Mouse (Mus musculus): Measurements from ENCODE around the gene Cep128.
"Not testable (repeated sequence)": the region's sequence is repeated elsewhere in the genome, so short reads cannot be mapped to it uniquely, and the experiment has no call there.

The Cep128 gene

DNA sequence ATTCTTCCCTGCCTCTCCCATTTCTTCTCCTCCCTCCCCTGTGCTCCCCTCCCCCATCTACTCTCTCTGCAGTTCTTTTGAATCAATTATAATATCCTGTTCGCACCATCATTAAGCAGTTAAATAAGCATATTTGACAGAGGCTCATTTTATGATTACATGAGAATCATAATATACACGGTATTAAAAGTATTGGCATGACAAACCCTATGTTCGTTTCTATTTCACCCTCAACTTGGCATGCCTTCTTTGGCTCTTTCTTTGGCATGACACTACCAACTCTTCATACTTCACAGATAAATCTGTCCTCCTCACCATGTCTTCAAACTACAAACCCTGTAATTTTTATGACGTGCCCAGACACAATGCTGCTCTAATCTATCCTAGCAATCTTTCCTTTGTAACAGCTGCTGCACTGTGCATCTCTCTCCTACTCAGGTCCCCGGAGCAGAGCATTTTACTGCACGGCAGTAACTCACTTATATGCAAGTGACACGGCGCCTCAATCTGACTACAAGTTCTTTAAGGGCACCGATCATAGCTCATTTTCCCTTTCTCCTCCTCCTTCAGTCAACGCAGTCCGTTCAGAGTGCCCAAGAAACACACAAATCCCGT is 324.4 kb downstream of the Cep128 start:
- DNase-seq, result no peak

DNA sequence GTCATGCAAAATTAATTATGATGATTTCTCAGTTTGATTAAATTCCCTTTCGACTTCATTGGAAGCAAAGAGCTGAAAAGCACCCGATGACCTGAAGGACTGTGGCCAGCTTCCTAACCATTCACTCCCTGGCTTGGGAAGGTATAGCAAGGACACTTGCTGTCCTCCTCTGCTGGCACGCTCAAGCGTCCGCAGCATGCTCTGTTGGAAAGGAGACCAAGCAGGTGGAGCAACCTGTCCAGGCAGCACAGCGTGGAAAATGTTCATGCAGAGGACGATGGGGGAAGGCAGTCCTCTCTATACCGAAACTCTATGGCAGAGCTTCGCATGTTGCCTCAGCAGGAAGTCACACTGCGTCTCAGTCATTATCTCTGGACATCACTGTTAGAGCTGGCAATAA is 327.3 kb downstream of the Cep128 start:
- DNase-seq, result no peak

DNA sequence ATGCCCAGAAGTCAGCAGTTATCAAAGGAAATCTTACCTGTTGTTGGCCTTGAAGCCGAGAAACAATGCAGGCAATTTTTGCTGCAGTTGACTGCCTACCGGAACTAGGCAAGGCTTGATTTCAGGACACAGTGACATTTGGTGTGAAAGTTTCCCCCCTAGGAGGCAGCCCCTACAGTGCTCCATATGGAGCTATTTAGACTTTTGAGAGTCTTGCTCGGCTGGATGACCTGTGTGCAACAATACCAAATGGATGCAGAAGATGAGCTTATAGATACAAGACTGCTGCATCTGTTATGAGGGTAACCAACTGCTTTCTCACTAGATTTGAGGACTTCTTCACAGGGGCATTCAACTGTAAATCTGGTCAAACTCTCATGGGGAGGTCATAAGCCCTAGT is 331.9 kb downstream of the Cep128 start:
- DNase-seq, result no peak

DNA sequence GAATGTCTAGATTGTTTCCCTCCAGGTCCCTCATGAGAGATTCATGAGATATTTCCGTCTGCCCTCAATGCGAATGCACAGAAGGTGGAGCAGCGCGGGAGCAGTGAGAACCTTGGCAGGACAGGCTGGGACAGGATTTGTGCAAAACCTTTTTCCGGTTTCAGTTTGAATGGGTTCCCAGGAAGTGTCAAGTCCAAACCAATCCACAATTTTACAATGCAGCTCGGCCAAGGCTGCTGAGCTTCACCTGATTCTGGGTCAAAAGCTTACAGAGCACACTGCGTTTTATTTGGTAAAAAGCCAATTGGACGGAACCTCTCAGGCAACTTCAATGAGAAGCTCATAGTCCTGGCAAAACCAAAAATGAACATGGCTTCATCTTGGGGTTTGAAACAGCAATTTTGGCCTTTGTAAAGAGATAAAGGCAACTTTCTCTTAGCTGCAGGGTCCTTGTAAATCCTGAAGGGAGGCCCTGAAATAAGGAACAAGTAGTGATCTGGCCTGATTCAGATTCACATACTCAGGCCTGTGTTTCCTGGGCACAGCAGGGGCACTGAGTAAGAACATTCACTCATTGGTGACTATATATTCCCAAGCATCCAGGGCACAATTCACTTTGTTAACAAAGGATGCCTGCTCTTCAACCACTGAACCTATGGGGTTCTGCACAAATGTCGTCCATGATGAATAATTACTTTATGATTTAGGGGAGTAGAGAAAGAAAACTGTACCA is 333.4 kb downstream of the Cep128 start:
- no peak for DNase-seq

DNA sequence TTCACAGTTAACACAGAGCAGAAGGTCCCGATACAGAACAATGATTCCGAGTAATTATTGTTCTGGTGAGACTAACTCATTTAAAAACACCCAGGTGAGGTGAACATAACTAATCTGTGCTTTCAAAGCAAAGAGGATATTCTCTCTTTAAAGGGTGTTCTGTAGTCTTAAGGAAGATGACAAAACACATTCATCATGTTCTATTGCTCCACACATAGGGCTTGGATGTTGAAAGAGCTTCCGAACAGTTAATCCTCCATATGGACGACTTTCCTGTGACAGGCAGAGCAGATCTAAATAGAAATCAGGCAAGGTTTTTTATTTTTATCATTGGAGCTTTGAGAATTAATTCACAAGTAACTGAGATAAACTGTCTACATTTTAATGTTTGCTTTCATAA is 342.8 kb downstream of the Cep128 start:
- DNase-seq, result no peak

DNA sequence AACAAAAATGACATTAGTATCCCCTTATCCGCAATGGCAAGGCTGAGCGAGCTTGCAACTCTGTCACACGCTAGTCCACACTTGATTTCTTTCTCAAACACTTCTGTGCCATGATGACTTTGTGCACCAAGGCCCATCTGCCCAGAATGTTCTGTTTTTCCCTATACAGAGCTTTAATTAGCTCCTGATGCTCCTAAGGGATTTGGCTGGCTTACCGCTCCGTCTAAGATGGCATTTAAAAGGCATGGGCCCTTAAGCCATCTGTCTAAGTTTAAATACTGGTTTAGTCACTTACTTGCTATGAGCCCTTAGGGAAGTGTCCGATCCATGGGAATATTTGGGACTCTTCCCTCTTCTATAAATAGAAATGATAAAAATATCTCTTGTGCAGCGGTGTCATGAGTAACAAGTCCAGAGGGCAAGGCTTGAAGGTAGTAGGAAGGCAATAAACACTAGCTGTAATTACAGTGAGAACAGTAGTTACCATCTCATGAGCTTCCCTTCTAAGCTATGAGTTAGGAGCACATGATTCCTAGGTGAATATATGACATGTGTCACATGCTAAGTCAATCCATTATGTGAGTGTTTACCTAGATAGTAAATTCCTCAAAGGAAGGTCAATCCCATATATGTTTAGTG is 343.8 kb downstream of the Cep128 start:
- DNase-seq, result no peak

DNA sequence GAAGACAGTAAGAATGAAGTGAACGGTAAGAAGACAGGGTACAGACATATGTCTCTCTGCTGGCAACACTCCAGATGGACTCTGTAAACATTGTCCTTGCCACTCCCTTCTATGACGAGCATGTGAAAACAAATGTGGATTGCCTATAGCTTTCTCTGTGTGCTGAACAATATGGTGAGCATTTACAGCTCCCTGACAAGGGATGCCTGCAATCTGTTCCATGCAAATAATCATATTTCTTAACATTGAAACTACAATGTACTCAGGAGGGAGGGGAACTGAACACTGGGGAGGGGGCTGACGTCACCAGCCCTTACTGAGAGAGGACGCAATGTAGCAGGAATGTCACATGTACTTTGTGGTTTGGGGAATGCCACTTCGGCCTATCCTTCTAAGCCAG is 355.1 kb downstream of the Cep128 start:
- no peak for DNase-seq

DNA sequence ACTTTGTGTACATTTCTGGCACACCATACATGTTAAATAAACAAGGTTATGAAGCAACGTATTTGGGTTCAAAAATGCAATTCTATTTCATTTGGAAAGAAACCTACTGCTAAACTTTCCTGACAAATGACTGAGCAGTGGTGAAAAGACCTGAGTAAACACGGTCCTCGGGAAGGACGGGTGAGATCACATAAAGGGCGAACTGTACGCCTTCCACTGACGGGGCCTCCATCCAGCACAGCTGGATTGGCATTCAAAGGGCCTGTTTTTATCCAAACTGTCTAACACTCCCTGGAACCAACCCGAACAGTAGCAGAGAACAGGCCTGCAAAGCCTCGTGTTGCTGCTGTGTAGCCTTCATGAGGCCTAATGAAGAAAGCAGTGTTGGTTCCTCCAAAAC is 356.5 kb downstream of the Cep128 start:
- DNase-seq, result no peak

DNA sequence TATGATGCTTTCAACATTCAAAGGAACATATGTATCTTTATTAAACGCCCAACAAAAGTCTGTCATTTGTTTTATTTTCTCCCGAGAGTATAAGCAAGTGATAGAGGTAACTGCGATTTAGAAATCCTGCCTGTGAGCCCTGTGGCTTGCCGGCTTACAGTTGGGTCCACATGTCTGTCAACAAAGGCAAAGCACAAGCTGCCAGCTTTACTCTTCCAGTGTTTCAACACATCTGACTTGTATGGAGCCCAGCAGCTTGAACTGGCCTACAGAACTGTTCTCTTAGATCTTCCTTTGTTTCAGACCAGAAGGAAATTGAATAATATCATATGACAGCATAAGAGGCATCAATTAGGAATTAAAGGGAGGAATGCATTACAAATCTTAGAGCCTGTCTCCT is 357.1 kb downstream of the Cep128 start:
- DNase-seq, result no peak

DNA sequence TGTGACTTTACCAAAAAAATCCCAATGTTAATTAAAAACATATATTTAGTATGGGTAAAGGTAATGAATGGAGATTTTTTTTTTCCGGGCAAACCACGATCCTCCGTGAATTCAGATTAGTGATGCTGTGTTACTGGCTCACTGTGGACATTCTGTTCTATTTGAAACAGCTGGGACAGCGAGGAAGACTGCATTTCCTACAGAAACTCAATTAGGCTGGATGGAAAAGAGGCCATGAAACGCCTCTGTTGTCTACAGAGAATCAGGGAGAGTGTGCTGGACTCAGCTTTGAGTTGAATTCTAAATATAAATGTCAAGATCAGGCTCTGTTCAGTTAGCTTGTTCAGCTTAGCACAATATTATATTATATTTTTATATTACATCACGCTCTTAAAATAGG is 369.1 kb downstream of the Cep128 start:
- no peak for DNase-seq

DNA sequence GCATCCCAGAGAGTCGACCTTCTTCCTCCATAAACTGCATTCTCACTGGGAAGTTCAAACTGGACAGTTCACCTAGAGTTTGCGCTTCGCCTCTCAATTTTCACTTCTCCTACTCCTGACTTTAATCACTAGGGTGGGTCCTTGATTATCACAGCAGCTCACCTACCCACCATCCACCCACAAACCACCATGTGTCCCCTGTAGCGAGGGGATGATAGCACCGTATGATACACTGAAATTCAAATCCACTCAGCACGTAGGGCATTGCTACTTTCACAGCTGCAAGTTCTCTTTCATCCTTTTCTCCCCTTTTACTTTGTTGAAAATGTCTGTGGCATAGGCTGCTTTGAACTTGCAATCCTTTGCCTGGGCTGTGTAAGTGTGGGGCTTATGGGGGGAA is 371.2 kb downstream of the Cep128 start:
- DNase-seq, result no peak

DNA sequence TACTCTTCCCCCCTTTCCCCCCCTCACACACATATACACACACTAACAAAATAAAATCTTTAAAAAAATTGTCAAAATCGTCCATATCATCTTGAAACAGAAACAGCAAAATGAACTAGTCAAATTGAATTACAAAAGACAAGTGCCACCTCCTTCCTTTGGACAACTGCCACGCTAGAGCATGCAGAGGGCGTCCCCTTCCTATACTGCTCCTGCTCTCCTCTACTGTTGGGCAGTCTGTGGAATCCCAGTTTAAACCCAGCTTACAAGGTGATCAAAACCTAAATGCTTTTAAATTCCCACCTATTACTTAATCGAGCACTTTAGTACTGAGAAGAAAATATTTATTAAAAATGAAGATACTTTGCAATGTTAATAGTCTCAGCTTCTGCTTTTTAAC is 372.0 kb downstream of the Cep128 start:
- DNase-seq, result no peak

DNA sequence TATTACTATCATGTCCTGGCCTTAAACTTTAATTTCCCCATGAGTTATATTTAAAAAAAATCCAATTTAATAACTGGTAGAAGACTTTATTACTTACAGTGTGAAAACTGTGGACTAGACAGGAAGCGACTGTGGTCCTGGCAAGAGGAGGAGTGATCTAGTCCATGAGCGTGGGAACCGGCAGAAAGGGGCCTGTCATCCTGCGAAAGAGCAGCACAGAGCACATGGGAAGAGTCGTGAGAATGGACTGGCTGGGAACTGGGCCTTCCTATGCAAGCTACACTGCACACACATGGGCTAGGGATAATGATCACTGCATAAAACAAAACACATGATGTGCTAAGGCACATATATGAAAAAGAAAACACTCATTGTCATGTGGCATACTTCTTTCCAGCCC is 375.5 kb downstream of the Cep128 start:
- no peak for DNase-seq

DNA sequence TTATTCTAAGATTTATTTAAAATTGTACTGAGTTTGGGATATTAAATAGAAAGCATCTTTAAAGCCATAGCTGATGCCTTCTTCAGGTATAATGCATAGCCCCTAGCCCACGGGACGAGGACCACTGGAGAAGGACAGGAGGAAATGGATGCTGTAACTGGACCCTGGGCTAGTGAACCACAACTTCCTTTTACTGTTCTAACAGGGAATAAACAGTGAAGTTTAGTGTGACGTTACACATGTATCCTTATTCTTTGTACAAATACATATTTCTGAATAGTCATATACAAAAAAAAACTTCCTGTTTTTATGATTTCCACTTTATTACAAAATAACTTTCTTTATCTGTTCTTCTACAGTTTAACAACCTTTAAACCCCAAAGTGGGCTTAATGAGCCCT is 376.0 kb downstream of the Cep128 start:
- no peak for DNase-seq

DNA sequence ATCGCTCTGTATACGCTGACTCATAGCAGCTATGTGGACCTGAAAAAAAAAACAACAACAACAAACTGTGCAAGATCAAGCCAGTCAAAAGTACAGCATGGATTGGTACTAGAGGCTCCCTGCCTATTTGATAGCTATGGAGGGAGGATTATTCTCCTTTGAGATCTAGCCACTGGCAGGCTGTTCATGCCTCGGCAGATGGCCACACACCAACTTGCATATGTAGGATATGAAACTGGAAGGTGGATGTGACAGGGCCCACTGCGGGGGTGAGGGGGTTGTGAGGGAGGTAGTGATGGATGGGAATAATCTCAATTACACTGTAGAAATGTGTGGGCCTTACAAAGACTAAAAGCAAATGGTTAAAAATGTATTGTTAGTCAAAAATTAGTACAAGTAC is 386.7 kb downstream of the Cep128 start:
- no peak for DNase-seq

DNA sequence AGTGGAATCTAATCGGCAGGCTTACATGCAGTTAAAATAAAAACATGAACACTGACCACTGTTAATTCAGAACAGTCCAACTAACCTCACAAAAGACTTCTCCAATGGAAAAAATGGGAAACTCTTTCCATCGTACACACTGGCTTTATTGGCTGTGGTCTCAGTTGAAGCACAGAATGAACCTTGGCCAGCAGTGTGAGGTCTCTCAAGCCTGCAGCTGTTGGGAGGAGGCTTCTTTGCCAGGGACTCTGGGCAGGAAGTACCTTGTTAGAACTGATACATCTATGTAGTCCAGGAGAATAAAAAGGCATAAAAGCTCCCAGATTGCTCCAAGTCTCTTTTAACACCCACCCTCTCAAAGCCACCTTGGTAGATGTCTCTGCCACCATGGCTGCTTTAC is 390.9 kb downstream of the Cep128 start:
- no peak for DNase-seq

DNA sequence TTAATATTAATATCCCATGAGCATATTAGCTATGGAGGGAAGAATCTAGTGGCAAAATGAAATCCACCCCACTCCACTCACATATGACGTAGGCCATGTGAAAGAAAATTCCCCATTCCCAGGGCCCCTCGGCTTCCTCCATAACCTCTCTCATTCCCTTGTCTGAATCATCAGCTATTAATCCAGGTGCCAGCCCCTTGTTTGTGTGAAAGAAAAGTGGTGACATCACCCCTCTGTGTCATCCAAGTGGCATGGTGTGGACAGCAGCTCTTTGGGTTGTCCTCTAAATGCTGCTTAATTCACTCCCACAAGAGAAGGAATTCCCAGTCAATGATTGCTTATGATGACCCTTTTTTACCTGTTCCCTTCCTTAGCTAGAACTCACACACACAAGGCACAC is 396.4 kb downstream of the Cep128 start:
- DNase-seq, result no peak

DNA sequence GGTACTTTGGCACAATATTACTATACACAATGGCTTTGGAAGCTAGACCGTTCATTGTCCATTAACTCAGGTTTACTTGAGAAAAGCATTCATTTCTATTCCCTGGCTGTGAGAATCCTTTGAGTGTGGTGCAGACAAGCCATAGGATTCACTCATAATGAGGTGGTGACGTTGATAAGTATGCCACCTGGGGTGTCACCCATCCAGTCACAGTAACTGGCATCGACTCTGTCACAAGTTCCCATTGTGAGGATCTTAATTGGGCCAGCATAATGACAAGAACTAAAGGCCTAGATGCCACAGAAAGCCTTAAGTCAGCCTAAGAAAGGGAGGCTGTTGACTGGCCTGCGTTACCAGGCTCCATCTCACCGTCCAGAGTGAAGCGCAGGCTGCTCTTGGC is 396.9 kb downstream of the Cep128 start:
- DNase-seq, result no peak

DNA sequence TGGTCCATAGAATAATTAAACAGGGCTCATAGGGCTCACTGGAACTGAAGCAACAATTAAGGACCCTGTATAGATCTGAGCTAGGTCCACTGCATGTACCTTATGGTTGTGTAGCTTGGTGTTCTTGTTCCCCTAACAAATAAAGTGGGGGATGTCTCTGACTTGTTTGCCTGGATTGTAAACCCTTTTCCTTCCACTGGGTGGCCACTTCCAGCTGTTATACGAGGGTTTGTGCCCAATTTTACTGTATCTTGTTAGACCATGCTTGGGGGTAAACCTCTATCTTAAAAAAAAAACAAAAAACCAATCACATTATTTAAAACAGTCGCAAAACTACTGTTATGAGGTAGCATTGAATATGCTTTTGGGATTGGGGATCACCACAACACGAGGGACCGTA is 402.2 kb downstream of the Cep128 start:
- DNase-seq, result no peak

DNA sequence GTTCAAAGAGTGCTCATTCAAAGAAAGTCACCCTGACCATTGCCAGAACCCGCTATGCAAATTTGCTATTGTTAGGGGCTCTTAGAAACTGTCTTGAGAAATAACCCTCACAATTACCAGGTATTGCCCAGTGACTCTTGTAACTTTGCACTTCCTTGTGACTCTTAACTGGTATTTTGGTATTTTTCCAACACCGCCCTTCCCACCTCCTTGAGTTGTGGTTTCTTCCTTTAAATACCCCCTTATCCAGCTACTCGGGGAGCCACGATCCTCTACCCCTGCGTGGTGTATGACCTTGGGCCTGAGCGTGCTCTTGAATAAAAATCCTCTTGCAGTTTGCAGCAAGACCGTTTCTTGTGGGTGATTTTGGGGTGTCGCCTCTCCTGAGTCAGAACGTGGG is 407.8 kb downstream of the Cep128 start:
- DNase-seq, result not testable (repeated sequence)

DNA sequence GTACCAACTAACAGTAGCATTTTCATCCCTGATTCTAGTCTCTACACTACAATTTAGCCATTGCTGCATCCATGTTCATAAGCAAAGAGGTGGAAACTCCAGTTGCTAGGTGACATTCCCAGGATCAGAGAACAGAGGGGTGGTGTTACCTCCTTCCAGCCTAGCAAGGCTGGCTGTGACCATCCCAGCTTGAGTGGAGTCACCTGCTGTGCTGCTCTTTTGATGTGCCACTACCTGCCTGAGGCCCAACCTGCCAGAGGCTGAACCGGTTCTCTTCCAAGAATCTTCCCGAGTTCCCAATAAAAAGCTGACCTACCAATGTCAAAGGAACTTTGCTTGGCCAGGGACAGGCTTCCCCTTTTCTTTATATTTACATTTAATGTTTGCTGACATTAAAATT is 408.8 kb downstream of the Cep128 start:
- DNase-seq, result no peak

DNA sequence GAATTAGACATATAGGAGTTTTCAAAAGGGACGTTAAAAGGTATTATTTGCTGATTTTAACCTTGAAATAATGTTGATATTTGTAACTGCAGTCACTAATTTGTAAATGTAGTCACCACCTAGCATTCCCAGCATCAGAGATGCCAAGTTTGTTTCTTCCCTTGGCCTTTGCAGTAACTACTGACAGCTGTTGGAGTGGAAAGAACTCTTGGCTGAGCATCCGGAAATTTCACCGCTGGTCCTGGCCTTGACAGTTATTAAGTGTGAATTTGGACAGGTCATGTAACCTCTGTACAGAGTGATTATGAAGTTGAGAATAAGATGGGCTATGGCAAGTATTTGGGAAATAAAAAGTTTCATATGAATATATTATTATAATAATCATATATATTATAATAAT is 413.1 kb downstream of the Cep128 start:
- no peak for DNase-seq

DNA sequence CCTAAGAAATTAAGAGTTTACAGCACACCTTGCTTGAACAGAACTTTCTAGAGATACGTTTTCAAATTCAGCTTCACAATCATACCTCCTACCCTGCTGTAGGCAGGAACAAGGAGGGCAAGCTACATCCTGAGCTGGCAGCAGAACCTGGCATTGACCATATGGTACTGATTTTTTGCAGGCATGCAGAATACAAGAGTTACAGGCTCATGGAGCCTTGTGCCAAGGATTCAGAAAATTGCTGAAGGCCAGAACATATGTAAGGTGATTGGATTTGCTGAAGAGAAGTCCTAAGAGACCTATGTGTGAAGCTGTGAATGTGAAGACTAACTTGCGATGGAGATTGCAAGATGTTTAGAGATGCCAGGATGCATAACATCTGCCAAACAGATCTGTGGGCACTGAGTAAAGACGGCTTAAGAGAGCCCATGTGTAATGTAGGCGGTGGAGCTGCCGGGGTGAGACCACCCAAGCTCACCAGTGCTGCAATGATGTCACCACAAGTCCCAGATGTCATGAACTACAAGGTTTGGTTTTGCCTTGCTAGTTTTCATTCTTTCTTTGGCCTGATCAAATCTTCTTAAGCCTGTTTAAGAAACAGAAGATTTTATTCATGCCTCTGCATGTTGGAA is 422.7 kb downstream of the Cep128 start:
- no peak for DNase-seq

All from lung, postnatal 14 days (tissue).